Mouse (Mus musculus) E14TG2a.4 (cell line): Measurements from ENCODE around the gene Kcnd3.

Experiments used
- H3K27me3 ChIP-seq: 2 replicates; pipeline ENCODE4 v1.6.1; 2014; ENCODE audit warnings: low read length, control low read depth; ENCODE audit not compliant: insufficient read depth
- H3K36me3 ChIP-seq: 2 replicates; pipeline ENCODE4 v1.6.1; 2014; ENCODE audit warnings: low read length, control low read depth; ENCODE audit not compliant: insufficient read depth
- H3K4me1 ChIP-seq: replicated peaks from 2 replicates; pipeline ENCODE4 v1.6.1; 2014; ENCODE audit warnings: low read depth, low read length, control low read depth
- H3K4me3 ChIP-seq: replicated peaks from 2 replicates; pipeline ENCODE4 v1.5.1; 2014; ENCODE audit warnings: mild to moderate bottlenecking, low read length
- H3K9me3 ChIP-seq: 2 replicates; pipeline ENCODE4 v1.6.1; 2014; ENCODE audit warnings: low read length, control low read depth
- CTCF ChIP-seq: conservative IDR thresholded peaks from 2 replicates; pipeline ENCODE4 v1.5.1; 2014; ENCODE audit warnings: low read length
- NANOG ChIP-seq: IDR thresholded peaks from 2 replicates; pipeline ENCODE4 v1.6.1; 2014; ENCODE audit warnings: borderline replicate concordance, low read length, mixed read lengths
- POU5F1 ChIP-seq: IDR thresholded peaks from 2 replicates; pipeline ENCODE4 v1.6.1; 2014; ENCODE audit warnings: low read length, borderline replicate concordance

Gene Kcnd3

DNA sequence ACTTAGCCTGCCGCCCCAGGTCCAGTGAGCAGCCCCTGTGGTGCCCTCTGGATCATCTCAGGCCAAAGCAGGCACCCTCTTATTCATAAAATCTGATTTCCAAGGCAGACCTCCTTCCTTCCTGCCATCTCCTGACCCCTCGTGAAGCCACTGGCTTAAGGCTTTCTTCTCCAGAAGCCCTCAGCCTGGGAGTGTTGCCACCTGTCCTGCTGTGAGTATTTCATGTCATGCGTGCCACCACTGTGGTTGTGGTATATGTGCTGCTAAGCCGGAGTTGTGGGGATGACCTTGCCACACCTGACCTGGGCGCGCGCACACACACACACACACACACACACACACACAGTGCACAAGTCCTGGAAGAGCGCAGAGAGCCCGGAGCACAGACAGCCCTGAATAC, 117.8 kb downstream of the Kcnd3 start:
- TF ChIP-seq CTCF = no peak
- no peak for TF ChIP-seq NANOG
- no peak for TF ChIP-seq POU5F1
- Histone ChIP-seq H3K36me3 (no peaks in the 10 kb centered on the region), H3K9me3 (no peaks in the 10 kb centered on the region), H3K27me3 (peaks cover 86% of the 10 kb centered on the region), H3K4me1 (peaks cover 5% of the 10 kb centered on the region; the same call in 1 of the 2 replicates), H3K4me3 (no peak overlapping the region)

DNA sequence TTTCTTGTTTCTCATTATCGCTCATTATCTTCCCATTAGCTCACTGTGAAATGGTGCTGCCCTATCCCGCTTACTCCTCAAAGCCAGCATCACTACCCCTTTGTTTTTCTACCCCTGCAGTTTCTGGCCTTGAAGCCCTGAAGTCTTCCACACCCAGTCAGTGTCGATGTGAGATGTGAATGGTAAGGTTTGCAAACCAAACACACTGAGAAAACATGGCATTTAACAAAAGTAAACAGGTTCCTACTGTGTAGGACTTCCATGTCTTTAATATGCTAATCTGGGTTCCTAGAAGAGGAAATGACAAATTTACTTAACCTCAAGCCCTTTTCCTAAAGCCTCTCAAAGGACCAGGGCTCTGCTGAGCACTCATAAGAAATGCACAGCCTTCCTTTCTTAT, 118.7 kb downstream of the Kcnd3 start:
- Histone ChIP-seq H3K36me3 (no peaks in the 10 kb centered on the region), H3K9me3 (no peaks in the 10 kb centered on the region), H3K27me3 (peaks cover 87% of the 10 kb centered on the region), H3K4me3 (no peak overlapping the region), H3K4me1 (peaks cover 5% of the 10 kb centered on the region; the same call in 1 of the 2 replicates)
- TF ChIP-seq POU5F1 (no peak), NANOG (peak; percentile 76; the same call in 1 of the 2 replicates)

DNA sequence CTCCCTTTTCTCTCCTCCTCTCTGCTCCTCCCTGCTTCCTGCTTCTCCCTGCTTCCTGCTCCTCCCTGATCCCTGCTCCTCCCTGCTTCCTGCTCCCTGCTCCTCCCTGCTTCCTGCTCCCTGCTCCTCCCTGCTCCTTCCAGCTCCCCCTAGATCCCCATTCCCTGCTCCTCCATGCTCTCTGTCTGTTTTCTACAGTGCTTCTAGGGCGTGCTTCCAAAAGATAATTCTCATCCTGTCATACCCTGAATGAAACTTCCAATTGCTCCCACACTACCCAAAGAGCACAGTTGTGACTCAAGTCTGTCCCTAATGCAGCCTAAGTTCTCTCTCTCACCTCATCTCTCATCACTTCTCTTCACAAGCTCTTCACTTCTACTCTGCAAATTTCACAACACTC, 119.8 kb downstream of the Kcnd3 start:
- H3K36me3 ChIP-seq = no peaks in the 10 kb centered on the region
- no peaks in the 10 kb centered on the region for H3K9me3 ChIP-seq
- TF ChIP-seq CTCF (no peak), NANOG (no peak), POU5F1 (no peak)
- H3K4me1 ChIP-seq = peaks cover 5% of the 10 kb centered on the region; the same call in 1 of the 2 replicates
- no peak overlapping the region for H3K4me3 ChIP-seq
- H3K27me3 ChIP-seq = peaks cover 82% of the 10 kb centered on the region

DNA sequence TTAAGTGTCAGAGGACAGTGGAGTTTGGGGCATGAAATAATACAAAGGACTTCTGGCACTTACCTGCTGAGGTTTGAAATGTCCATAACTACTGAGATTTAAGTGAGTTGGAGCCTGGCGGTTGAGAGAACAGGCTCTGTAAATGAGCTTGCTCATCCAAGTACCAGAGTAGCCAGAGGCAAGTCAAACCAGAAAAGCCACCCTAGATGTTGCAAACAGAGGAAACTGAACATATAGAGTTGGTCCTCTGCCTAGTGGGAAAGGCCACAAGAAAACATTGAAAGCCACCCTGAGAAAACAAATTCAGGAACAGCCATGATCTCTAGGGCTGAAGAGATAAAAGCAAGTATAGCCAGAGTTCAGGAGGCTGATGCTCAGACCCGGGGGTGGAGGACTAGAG, 121.0 kb downstream of the Kcnd3 start:
- no peak for TF ChIP-seq CTCF
- Histone ChIP-seq H3K9me3 (no peaks in the 10 kb centered on the region), H3K4me1 (peaks cover 5% of the 10 kb centered on the region; the same call in 1 of the 2 replicates)

DNA sequence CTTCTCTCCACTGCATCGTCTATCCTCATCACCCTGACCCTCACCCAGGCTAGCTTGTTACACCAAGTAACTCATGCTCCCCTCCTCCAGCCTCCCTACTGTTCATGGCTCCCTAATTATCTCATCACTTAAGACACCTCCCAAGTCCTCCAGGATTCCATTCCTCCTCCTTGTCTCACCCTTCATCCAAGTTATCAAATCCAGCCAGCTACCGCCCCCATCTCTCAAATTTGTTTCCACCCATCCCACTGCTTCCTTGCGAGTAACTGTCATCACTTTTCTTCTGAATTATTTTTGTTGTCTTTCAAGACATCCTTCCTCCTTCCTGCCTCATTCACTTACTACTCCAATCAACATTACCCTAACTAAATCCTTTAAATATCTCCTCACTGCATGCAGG, 126.2 kb downstream of the Kcnd3 start:
- H3K9me3 ChIP-seq = no peaks in the 10 kb centered on the region
- TF ChIP-seq CTCF (no peak), POU5F1 (no peak)
- no peak overlapping the region for H3K4me3 ChIP-seq
- H3K36me3 ChIP-seq = no peaks in the 10 kb centered on the region
- no peaks in the 10 kb centered on the region for H3K4me1 ChIP-seq
- H3K27me3 ChIP-seq = peaks cover 41% of the 10 kb centered on the region

More for the DNA sequence above, 121.0 kb downstream of the Kcnd3 start:
- H3K36me3 ChIP-seq = no peaks in the 10 kb centered on the region
- H3K4me3 ChIP-seq = no peak overlapping the region
- H3K27me3 ChIP-seq = peaks cover 74% of the 10 kb centered on the region

DNA sequence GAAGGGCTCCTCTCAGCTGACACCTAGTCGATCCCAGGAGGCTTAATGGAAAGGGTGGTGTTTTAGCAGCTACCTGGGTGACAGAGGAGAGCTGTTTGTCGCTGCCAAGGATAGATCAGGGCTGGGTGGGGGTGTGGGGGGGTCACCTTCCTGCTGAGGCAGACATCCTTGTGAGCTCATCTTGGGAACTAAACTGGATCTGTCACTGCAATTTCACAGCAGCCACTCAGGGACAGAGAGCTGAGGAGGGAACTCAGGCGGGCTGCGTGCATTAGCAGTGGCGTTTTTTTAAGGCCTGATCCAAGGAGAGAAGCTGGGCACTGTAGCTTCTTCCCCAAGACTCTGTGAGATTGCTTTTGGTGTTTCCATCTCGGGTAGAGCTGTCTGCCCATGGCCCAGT, 129.0 kb downstream of the Kcnd3 start:
- Histone ChIP-seq H3K9me3 (no peaks in the 10 kb centered on the region), H3K4me1 (no peaks in the 10 kb centered on the region), H3K27me3 (peaks cover 22% of the 10 kb centered on the region), H3K4me3 (no peak overlapping the region), H3K36me3 (no peaks in the 10 kb centered on the region)
- no peak for TF ChIP-seq NANOG
- no peak for TF ChIP-seq POU5F1
- no peak for TF ChIP-seq CTCF

DNA sequence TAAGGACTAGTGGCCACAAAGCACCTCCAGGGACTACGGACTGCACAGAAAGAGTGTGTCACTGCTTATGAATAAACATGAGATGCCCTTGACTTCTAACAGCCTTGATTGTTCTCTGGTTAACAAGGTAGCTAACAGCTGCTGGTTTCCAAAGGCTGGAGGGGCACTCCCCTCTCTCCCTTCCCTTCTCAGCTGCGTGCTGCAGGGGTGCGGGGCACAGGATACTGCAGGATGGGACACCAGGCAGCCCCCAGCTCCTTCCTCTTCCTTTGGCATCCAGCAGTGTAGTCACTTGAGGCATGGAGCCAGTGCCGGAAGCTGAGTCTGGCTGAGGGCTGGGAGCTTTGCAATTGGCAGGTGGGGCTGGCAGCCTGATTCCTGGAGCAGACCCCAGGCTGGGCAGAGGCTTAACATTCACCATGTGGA, 133.6 kb downstream of the Kcnd3 start:
- Histone ChIP-seq H3K4me3 (no peak overlapping the region), H3K9me3 (peaks cover under 1% of the 10 kb centered on the region; the same call in 1 of the 2 replicates), H3K36me3 (no peaks in the 10 kb centered on the region), H3K27me3 (0 out of 2 replicates have a peak, but pooled peaks cover 4% of the 10 kb centered on the region), H3K4me1 (no peaks in the 10 kb centered on the region)
- TF ChIP-seq NANOG (no peak), POU5F1 (no peak), CTCF (no peak)

DNA sequence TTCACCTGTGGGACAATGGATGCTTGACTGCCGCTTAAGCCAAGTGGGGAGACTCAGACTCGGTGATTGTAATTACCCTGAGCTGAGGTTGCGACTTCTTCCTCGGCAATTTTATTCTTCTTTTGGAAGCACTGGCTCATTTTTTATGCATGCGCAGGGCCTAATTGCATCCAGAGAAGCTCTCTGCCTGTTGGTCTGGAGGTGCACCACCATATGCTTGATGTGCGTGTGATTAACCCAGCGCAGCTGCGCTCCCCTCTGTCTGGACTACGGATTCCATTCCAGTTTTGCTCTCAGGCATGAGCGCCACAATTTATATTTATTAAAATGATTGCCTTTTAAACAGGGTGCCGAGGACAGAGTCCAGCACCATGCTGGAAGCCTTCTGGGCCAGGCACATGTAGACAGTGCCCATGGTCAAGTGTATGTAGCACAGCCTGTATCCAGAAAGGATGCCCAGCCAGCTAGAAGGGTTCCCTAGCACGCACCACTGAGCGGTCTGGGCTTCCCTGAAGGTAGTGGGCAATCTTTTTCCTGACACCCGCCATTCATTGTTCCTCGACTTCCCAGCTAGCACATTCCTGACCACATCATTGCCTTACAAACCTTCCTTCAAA, 138.0 kb downstream of the Kcnd3 start:
- Histone ChIP-seq H3K4me3 (no peak overlapping the region), H3K4me1 (no peaks in the 10 kb centered on the region), H3K27me3 (0 out of 2 replicates have a peak, but pooled peaks cover 4% of the 10 kb centered on the region), H3K36me3 (no peaks in the 10 kb centered on the region), H3K9me3 (peaks cover 15% of the 10 kb centered on the region; the same call in 1 of the 2 replicates)
- TF ChIP-seq CTCF (no peak), POU5F1 (no peak), NANOG (no peak)

DNA sequence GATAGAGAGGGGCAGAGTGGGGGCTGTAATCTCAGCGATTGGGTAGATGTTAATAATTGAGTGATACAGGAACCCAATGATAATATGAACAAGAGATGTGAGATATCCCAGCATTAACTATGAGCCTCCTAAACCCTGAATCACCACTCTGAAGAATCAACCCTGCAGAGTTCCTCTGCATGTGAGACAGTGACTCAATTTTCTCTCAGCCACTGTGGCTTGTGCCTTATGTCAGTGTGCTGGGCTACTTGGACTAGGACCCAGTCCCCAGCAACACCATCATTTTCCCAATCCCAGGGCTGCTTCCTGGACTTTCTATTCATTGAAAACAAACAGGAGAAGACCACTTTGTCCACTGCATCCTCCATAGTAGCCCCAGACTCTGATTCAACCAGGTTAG, 139.6 kb downstream of the Kcnd3 start:
- Histone ChIP-seq H3K36me3 (no peaks in the 10 kb centered on the region), H3K27me3 (no peaks in the 10 kb centered on the region), H3K9me3 (peaks cover 15% of the 10 kb centered on the region; the same call in 1 of the 2 replicates), H3K4me1 (no peaks in the 10 kb centered on the region), H3K4me3 (no peak overlapping the region)
- no peak for TF ChIP-seq NANOG
- no peak for TF ChIP-seq POU5F1
- TF ChIP-seq CTCF = no peak
